Mouse (Mus musculus) limb, embryonic 14.5 days (tissue): Measurements from ENCODE around the gene Polr2c. TPM values are rescaled to one million over a fixed set of nuclear protein-coding genes. Genes with fewer than 3 reads are reported as not detected.
"Not testable (repeated sequence)": the region's sequence is repeated elsewhere in the genome, so short reads cannot be mapped to it uniquely, and the experiment has no call there.

Source experiments
- ATAC-seq: fragments of 200-750 bp; cut with Nextera tagmentation; 2 replicates; pipeline ENCODE4 v1.8.0; 2017; ENCODE audit warnings: low read depth, moderate number of reproducible peaks, moderate TSS enrichment; ENCODE audit not compliant: low FRiP score
- DNase-seq: peaks from one replicate; pipeline ENCODE4 v3.0.0-alpha.2; 2015; ENCODE audit warnings: low spot score
- H3K27ac ChIP-seq: fragments of 300-500 bp; sonication (generic); replicated peaks from 2 replicates; pipeline ENCODE4 v1.5.1; 2014; ENCODE audit warnings: low read depth, mild to moderate bottlenecking, low read length, moderate library complexity, mixed read lengths
- H3K27me3 ChIP-seq: fragments of 300-500 bp; sonication (generic); 2 replicates; pipeline ENCODE4 v1.6.1; 2014; ENCODE audit warnings: low read length, mixed read lengths; ENCODE audit not compliant: control insufficient read depth, insufficient read depth
- H3K36me3 ChIP-seq: fragments of 300-500 bp; sonication (generic); 2 replicates; pipeline ENCODE4 v1.6.1; 2014; ENCODE audit warnings: mild to moderate bottlenecking, low read length, moderate library complexity, mixed read lengths; ENCODE audit not compliant: control insufficient read depth, insufficient read depth
- H3K4me1 ChIP-seq: fragments of 300-500 bp; sonication (generic); 2 replicates; pipeline ENCODE4 v1.6.1; 2014; ENCODE audit warnings: antibody characterized with exemption, low read length, mixed read lengths; ENCODE audit not compliant: control insufficient read depth, insufficient read depth
- H3K4me2 ChIP-seq: fragments of 300-500 bp; sonication (generic); replicated peaks from 2 replicates; pipeline ENCODE4 v1.6.1; 2014; ENCODE audit warnings: low read depth, mild to moderate bottlenecking, low read length, moderate library complexity; ENCODE audit not compliant: severe bottlenecking
- H3K4me3 ChIP-seq: fragments of 300-500 bp; sonication (generic); replicated peaks from 2 replicates; pipeline ENCODE4 v1.5.1; 2014; ENCODE audit warnings: low read length
- H3K9ac ChIP-seq: fragments of 300-500 bp; sonication (generic); 2 replicates; pipeline ENCODE4 v1.6.1; 2014; ENCODE audit warnings: mild to moderate bottlenecking, low read depth, low read length, moderate library complexity; ENCODE audit not compliant: severe bottlenecking
- H3K9me3 ChIP-seq: fragments of 300-500 bp; sonication (generic); 2 replicates; pipeline ENCODE4 v1.6.1; 2016; ENCODE audit warnings: low read length; ENCODE audit not compliant: control insufficient read depth
- POLR2A ChIP-seq: fragments of 200-500 bp; IDR thresholded peaks from 2 replicates; pipeline ENCODE4 v1.8.0; 2012; ENCODE audit warnings: inconsistent platforms, mild to moderate bottlenecking, moderate library complexity, borderline replicate concordance; ENCODE audit not compliant: insufficient read depth, insufficient read length; ENCODE audit errors: extremely low read depth
- WGBS: fragments of 180-500 bp; shearing (Covaris S2); extraction: QIAGEN DNeasy Blood & Tissue Kit; methylation state at CpG from one replicate; pipeline ENCODE4 v1.1.7; 2014; 5-methylcytosine and 5-hydroxymethylcytosine counted together
- polyA plus RNA-seq, 2 experiments: library from polyadenylated mRNA; depleted of rRNA in 1 of 2; stranded (reverse) in 1 of 2; unstranded in 1 of 2; fragments of >200 nt; fragmentation: Nextera tagmentation in 1 of 2; extraction: Ambion mirVana in 1 of 2; gene quantifications; 2 replicates each; pipeline versions ENCODE4 v1.2.1 to v1.2.3; 2012 to 2014

The Polr2c gene
- polyA plus RNA-seq, 2 experiments, result 129 to 135 TPM

DNA sequence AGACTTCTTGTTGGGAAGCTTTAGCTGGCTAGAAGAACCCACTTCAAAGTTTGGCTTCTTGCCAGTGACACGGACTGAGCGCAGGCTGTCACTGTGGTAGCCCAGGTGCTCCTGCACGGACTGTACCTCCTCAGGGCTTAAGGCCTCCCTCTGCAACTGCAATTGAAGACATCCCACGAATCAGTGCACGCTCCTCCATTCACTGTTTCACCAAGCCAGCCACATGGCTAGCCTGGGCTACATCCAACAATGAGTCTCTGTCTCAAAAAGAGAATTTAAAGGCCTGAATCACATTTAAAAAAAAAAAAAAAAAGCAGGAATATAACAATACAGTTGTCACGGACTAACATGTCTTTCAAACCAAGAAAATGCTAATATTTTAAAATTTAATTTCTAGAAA lies 29.0 kb upstream of the Polr2c start:
- H3K9ac ChIP-seq, result no peak overlapping the region
- H3K4me1 ChIP-seq, result no peaks in the 10 kb centered on the region
- 87% methylated on average over 6 of the region's 6 CpGs for WGBS
- H3K9me3 ChIP-seq, result no peaks in the 10 kb centered on the region
- no peaks in the 10 kb centered on the region for H3K27me3 ChIP-seq
- peaks cover 56% of the 10 kb centered on the region for H3K36me3 ChIP-seq
- H3K4me3 ChIP-seq, result no peak overlapping the region
- DNase-seq (no peak), ATAC-seq (no peak)
- no peak overlapping the region for H3K4me2 ChIP-seq
- no peak for TF ChIP-seq POLR2A
- no peak overlapping the region for H3K27ac ChIP-seq

DNA sequence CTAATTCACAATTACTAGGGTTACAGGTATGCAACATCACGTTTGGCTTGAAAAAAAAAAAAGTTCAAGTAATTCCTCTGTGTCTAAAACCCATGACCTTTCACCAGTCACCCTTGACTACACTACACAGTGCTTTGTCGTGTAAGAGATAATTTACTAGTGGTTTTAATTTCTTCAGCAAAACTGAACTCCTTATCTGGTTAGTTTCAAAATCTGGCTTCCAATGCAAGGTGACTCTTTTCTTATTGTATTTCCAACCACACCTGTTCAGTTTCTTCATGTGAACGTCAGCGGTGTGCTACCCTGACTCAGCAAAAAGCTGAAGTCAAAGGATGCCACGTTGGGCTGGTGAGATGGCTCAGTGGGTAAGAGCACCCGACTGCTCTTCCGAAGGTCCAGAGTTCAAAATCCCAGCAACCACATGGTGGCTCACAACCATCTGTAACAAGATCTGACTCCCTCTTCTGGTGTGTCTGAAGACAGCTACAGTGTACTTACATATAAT lies 23.3 kb upstream of the Polr2c start:
- not testable (repeated sequence) for H3K4me2 ChIP-seq, ATAC-seq
- 78% methylated on average over 7 of the region's 7 CpGs for WGBS

DNA sequence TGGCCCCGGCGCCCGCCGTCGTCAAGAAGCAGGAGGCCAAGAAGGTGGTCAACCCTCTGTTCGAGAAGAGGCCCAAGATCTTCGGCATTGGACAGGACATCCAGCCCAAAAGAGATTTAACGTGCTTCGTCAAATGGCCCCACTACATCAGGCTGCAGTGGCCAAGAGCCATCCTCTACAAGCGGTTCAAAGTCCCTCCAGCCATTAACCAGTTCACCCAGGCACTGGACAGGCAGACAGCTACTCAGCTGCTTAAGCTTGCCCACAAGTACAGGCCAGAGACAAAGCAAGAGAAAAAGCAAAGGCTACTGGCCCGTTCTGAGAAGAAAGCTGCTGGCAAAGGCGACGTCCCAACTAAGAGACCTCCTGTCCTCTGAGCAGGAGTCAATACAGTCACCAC lies 21.5 kb upstream of the Polr2c start:
- not testable (repeated sequence) for H3K4me2 ChIP-seq, ATAC-seq, H3K4me3 ChIP-seq, H3K4me1 ChIP-seq, H3K9ac ChIP-seq, H3K36me3 ChIP-seq, H3K27me3 ChIP-seq, H3K27ac ChIP-seq, DNase-seq, H3K9me3 ChIP-seq
- 95% methylated on average over 13 of the region's 13 CpGs for WGBS

More for the DNA sequence above, 23.3 kb upstream of the Polr2c start:
- H3K9me3 ChIP-seq, DNase-seq, H3K9ac ChIP-seq, H3K27me3 ChIP-seq, H3K4me3 ChIP-seq, H3K27ac ChIP-seq, H3K4me1 ChIP-seq: not testable (repeated sequence)
- H3K36me3 ChIP-seq, result peaks cover 16% of the 10 kb centered on the region

DNA sequence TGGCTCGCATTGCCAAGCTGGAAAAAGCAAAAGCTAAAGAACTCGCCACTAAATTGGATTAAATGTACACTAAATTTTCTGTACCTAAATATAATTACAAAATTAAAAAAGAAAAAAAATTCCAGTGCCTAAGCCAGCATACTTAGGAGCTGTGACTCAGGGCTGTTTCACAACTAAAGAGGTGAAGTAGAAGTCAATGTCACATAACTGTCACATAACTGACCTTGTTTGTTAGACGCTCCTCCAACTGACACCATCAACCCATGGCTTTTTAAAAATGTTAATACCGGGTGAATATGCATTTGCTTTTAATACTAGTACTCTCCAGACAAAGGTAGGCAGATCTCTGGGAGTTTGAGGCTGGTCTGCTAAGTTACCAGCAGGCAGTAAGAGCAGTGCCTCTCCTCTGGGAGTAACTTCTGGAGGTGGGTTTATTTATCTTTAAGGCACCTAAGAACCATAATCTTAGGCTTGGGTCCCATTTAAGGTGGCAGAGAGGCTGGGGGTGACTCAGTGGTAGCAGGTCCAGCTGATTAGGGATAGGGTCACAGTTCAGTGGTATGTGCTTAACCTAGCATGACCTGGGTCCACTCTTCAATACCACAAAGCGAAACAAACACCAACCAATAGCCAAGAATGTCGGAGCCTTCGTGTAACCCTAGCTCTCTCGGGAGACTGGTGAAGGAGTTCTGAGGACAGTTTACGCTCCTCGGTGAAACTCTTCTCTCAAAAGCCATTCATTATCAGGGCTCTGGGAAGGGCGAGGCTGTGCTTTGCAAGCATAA lies 20.6 kb upstream of the Polr2c start:
- Histone ChIP-seq H3K27ac (no peak overlapping the region), H3K4me3 (no peak overlapping the region), H3K9me3 (no peaks in the 10 kb centered on the region), H3K9ac (0 out of 2 replicates have a peak overlapping the region, but pooled peaks have one; percentile 93), H3K36me3 (peaks cover 3% of the 10 kb centered on the region), H3K4me2 (peak overlapping the region; percentile 66), H3K27me3 (no peaks in the 10 kb centered on the region), H3K4me1 (peaks cover 8% of the 10 kb centered on the region; the same call in 1 of the 2 replicates)
- WGBS, result 67% methylated on average over 11 of the region's 11 CpGs
- DNase-seq (no peak), ATAC-seq (no peak)
- no peak for TF ChIP-seq POLR2A

DNA sequence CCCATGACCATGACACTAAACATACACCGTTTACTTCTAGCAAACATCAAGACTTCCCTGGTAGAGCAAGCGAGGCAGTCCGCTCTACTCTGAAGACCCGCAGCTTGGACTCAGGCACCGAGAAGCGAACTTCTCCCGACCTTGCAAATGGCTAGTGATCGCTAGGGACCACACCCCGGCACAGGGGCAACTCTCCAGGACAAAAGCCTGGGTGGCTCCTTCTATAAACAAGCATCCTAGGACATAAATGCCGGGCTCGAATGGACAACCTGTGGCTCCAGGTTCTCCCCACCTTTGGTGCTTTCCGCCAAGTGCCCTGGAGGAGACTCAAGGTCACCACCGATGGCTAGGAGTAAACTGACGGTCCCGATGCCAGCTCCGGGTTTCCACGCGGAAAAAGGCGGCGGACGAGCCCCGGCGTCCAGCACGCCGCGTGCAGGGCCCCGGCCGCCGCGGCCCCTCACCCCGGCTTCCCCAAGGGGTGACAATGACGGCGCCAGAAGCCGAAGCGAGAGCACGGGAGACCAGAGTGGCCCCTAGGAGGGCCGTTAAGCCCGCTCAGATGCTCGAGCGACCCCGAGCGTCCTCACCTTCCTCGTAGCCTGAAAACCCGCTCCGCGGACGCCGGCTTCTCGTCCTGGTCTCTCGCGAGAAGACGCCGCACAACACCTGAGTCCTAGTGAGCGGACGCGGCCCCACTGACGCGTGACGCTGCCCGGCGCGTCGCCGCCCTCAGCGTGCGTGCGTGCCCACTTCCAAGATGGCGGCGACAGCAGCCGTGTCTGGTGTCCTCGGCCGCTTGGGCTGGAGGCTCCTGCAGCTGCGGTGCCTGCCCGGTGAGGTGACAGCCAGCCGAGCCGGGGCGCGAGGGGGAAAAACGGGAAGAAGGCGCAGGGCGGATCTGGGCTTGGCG lies 19.3 kb upstream of the Polr2c start, which contains the start of the genes Coq9 and Ciapin1:
Gene Coq9, plus strand, starts transcription at position 660 of the 913 bp plus-strand sequence.
Gene Ciapin1, minus strand, starts transcription at position 697 of the 913 bp plus-strand sequence.
- ATAC-seq (peak; percentile 98), DNase-seq (peak; percentile 93)
- Histone ChIP-seq H3K27ac (peak within 1 kb of the TSS; percentile 91), H3K36me3 (peaks cover 3% of the 10 kb centered on the region; the same call in 1 of the 2 replicates), H3K4me3 (peak within 1 kb of the TSS; percentile 94), H3K27me3 (no peaks in the 10 kb centered on the region), H3K4me2 (peak within 1 kb of the TSS; percentile 66), H3K9me3 (no peaks in the 10 kb centered on the region), H3K9ac (peak within 1 kb of the TSS; percentile 93), H3K4me1 (peaks cover 8% of the 10 kb centered on the region; the same call in 1 of the 2 replicates)
- under 1% methylated on average over 77 of the region's 82 CpGs for WGBS
- TF ChIP-seq POLR2A, result 0 out of 2 replicates have a peak, but pooled peaks have one; percentile 89
